Mouse (Mus musculus) intestine, embryonic 14.5 days (tissue): Measurements from ENCODE around the gene Snx25. TPM values are rescaled to one million over a fixed set of nuclear protein-coding genes. Genes with fewer than 3 reads are reported as not detected.
A peak's percentile ranks its signal among the peaks of the same experiment; 100 is the strongest.

Experiments
- ATAC-seq: fragments of 200-750 bp; cut with Nextera tagmentation; replicated peaks from 2 replicates; pipeline ENCODE4 v1.8.0; 2017; ENCODE audit warnings: low read depth, moderate number of reproducible peaks, moderate TSS enrichment, moderate library complexity; ENCODE audit not compliant: low FRiP score, low TSS enrichment
- DNase-seq: peaks from one replicate; pipeline ENCODE4 v3.0.0-alpha.2; 2018; ENCODE audit warnings: low spot score
- H3K27ac ChIP-seq: fragments of 300-500 bp; sonication (generic); 2 replicates; pipeline ENCODE4 v1.5.1; 2014; ENCODE audit warnings: low read depth, mild to moderate bottlenecking, control low read depth
- H3K27me3 ChIP-seq: fragments of 300-500 bp; sonication (generic); replicated peaks from 2 replicates; pipeline ENCODE4 v1.6.1; 2014; ENCODE audit warnings: low read length, control low read depth; ENCODE audit not compliant: control insufficient read depth, insufficient read depth
- H3K36me3 ChIP-seq: fragments of 300-500 bp; sonication (generic); 2 replicates; pipeline ENCODE4 v1.6.1; 2014; ENCODE audit warnings: low read length, control low read depth; ENCODE audit not compliant: control insufficient read depth, insufficient read depth
- H3K4me1 ChIP-seq: fragments of 300-500 bp; sonication (generic); replicated peaks from 2 replicates; pipeline ENCODE4 v1.6.1; 2014; ENCODE audit warnings: low read length, control low read depth, mixed read lengths; ENCODE audit not compliant: control insufficient read depth, insufficient read depth
- H3K4me2 ChIP-seq: fragments of 300-500 bp; sonication (generic); 2 replicates; pipeline ENCODE4 v1.6.1; 2014; ENCODE audit warnings: low read length
- H3K4me3 ChIP-seq: fragments of 300-500 bp; sonication (generic); 2 replicates; pipeline ENCODE4 v1.5.1; 2014; ENCODE audit warnings: low read depth, low read length, control low read depth, mixed read lengths
- H3K9ac ChIP-seq: fragments of 300-500 bp; sonication (generic); 2 replicates; pipeline ENCODE4 v1.6.1; 2014; ENCODE audit warnings: mild to moderate bottlenecking, low read length
- H3K9me3 ChIP-seq: fragments of 300-500 bp; sonication (generic); 2 replicates; pipeline ENCODE4 v1.6.1; 2016; ENCODE audit warnings: low read length, control low read depth; ENCODE audit not compliant: control insufficient read depth
- WGBS: fragments of 180-500 bp; shearing (Covaris S2); extraction: QIAGEN DNeasy Blood & Tissue Kit; methylation state at CpG from one replicate; pipeline ENCODE4 v1.1.7; 2014; 5-methylcytosine and 5-hydroxymethylcytosine counted together
- polyA plus RNA-seq: library from polyadenylated mRNA; unstranded; fragments of >200 nt; fragmentation: Nextera tagmentation; extraction: Ambion mirVana; gene quantifications from 2 replicates; pipeline ENCODE4 v1.2.1, GENCODE M21; 2014

Snx25 gene
- polyA plus RNA-seq, 1 experiment from 2014 or later: 11.2 TPM

- peak overlapping the region; percentile 78 for H3K27ac ChIP-seq
- no peaks in the 10 kb centered on the region for H3K36me3 ChIP-seq
- DNase-seq (peak; percentile 95), ATAC-seq (peak; percentile 95)
- peak overlapping the region; percentile 61 for H3K4me3 ChIP-seq
- H3K27me3 ChIP-seq: no peaks in the 10 kb centered on the region
- peaks cover 8% of the 10 kb centered on the region; the same call in 1 of the 2 replicates for H3K4me1 ChIP-seq
- peak overlapping the region; percentile 77 for H3K4me2 ChIP-seq
- 1% methylated on average over 71 of the region's 77 CpGs for WGBS
- no peaks in the 10 kb centered on the region for H3K9me3 ChIP-seq
- peak overlapping the region; percentile 89 for H3K9ac ChIP-seq
Observed at GRCm38 (mm10) chr8:46162953-46163869, 11.3 kb upstream of the Snx25 start.

GRCm38 (mm10) chr8:46153042-46153441 lies 1.1 kb upstream of the Snx25 start:
- no peak for DNase-seq
- peak overlapping the region; percentile 82 for H3K4me2 ChIP-seq
- no peaks in the 10 kb centered on the region for H3K36me3 ChIP-seq
- ATAC-seq: no peak
- no peak overlapping the region for H3K27ac ChIP-seq
- H3K9ac ChIP-seq: no peak overlapping the region
- peak overlapping the region; percentile 88; the same call in 1 of the 2 replicates for H3K4me3 ChIP-seq
- H3K9me3 ChIP-seq: no peaks in the 10 kb centered on the region
- WGBS: 33% methylated on average over 2 of the region's 2 CpGs
- H3K27me3 ChIP-seq: peaks cover 9% of the 10 kb centered on the region
- H3K4me1 ChIP-seq: no peaks in the 10 kb centered on the region; the same call in 1 of the 2 replicates

- ATAC-seq: peak; percentile 76
- no peaks in the 10 kb centered on the region for H3K36me3 ChIP-seq
- peaks cover 9% of the 10 kb centered on the region for H3K27me3 ChIP-seq
- H3K9ac ChIP-seq: peak within 1 kb of the TSS; percentile 77
- H3K4me2 ChIP-seq: peak within 1 kb of the TSS; percentile 82
- no peaks in the 10 kb centered on the region; the same call in 1 of the 2 replicates for H3K4me1 ChIP-seq
- no peak within 1 kb of the TSS for H3K27ac ChIP-seq
- H3K4me3 ChIP-seq: peak within 1 kb of the TSS; percentile 88
- no peaks in the 10 kb centered on the region for H3K9me3 ChIP-seq
- DNase-seq: peak; percentile 85
- WGBS: 1% methylated on average over 73 of the region's 75 CpGs
Observed at GRCm38 (mm10) chr8:46151202-46152062, 527 bp downstream of the Snx25 start, which contains the start of gene Cfap97. Gene Cfap97 (plus strand): TSS chr8:46151771.

GRCm38 (mm10) chr8:46149782-46150181 lies 2.2 kb downstream of the Snx25 start:
- Histone ChIP-seq H3K9ac (no peak overlapping the region), H3K27ac (no peak overlapping the region), H3K9me3 (no peaks in the 10 kb centered on the region), H3K4me2 (no peak overlapping the region), H3K27me3 (peaks cover 9% of the 10 kb centered on the region), H3K4me3 (no peak overlapping the region), H3K36me3 (no peaks in the 10 kb centered on the region), H3K4me1 (no peaks in the 10 kb centered on the region; the same call in 1 of the 2 replicates)
- ATAC-seq: no peak
- 76% methylated on average over 9 of the region's 9 CpGs for WGBS
- no peak for DNase-seq

GRCm38 (mm10) chr8:46149306-46149705 lies 2.7 kb downstream of the Snx25 start:
- WGBS: 73% methylated on average over 6 of the region's 6 CpGs
- H3K27ac ChIP-seq: no peak overlapping the region
- H3K27me3 ChIP-seq: peaks cover 9% of the 10 kb centered on the region
- no peak overlapping the region for H3K4me3 ChIP-seq
- no peaks in the 10 kb centered on the region for H3K9me3 ChIP-seq
- H3K4me2 ChIP-seq: no peak overlapping the region
- no peaks in the 10 kb centered on the region; the same call in 1 of the 2 replicates for H3K4me1 ChIP-seq
- H3K36me3 ChIP-seq: no peaks in the 10 kb centered on the region
- no peak overlapping the region for H3K9ac ChIP-seq
- ATAC-seq (no peak), DNase-seq (no peak)

- no peak for ATAC-seq
- no peaks in the 10 kb centered on the region for H3K36me3 ChIP-seq
Observed at GRCm38 (mm10) chr8:46146173-46146572, 5.8 kb downstream of the Snx25 start.

GRCm38 (mm10) chr8:46143924-46144323 lies 8.0 kb downstream of the Snx25 start:
- DNase-seq: no peak

More at GRCm38 (mm10) chr8:46146173-46146572, 5.8 kb downstream of the Snx25 start:
- Histone ChIP-seq H3K27ac (no peak overlapping the region), H3K9me3 (no peaks in the 10 kb centered on the region), H3K4me1 (peaks cover 6% of the 10 kb centered on the region; the same call in 1 of the 2 replicates), H3K27me3 (0 out of 2 replicates have a peak, but pooled peaks cover 3% of the 10 kb centered on the region), H3K4me2 (no peak overlapping the region), H3K9ac (no peak overlapping the region), H3K4me3 (no peak overlapping the region)
- DNase-seq: no peak
- 33% methylated on average over 3 of the region's 3 CpGs for WGBS

GRCm38 (mm10) chr8:46143470-46143869 lies 8.5 kb downstream of the Snx25 start:
- H3K4me2 ChIP-seq: no peak overlapping the region
- H3K4me3 ChIP-seq: no peak overlapping the region
- no peak overlapping the region for H3K27ac ChIP-seq
- no peaks in the 10 kb centered on the region for H3K36me3 ChIP-seq
- DNase-seq (no peak), ATAC-seq (no peak)
- H3K4me1 ChIP-seq: 0 out of 2 replicates have a peak, but pooled peaks cover 6% of the 10 kb centered on the region
- H3K9me3 ChIP-seq: no peaks in the 10 kb centered on the region
- H3K9ac ChIP-seq: no peak overlapping the region
- no peaks in the 10 kb centered on the region for H3K27me3 ChIP-seq
- 54% methylated on average over 5 of the region's 5 CpGs for WGBS

More at GRCm38 (mm10) chr8:46143924-46144323, 8.0 kb downstream of the Snx25 start:
- no peak for ATAC-seq
- Histone ChIP-seq H3K4me3 (no peak overlapping the region), H3K27ac (no peak overlapping the region), H3K9me3 (no peaks in the 10 kb centered on the region), H3K27me3 (no peaks in the 10 kb centered on the region), H3K36me3 (no peaks in the 10 kb centered on the region), H3K4me1 (0 out of 2 replicates have a peak, but pooled peaks cover 6% of the 10 kb centered on the region), H3K9ac (no peak overlapping the region), H3K4me2 (no peak overlapping the region)
- 44% methylated on average over 1 of the region's 1 CpGs for WGBS
